Comparison of ENCODE assay signal across 26 mouse cellular contexts in genomic region chr2:26967262-26967661, GRCm38 (mm10). TPM values are rescaled to one million over a fixed set of nuclear protein-coding genes. Genes with fewer than 3 reads are reported as not detected.
DNase-seq lines count a peak whose midpoint lies in the region; ATAC-seq and TF ChIP-seq lines count a peak whose summit lies in the region.
"Had no signal": no experiment of that assay in that cellular context is flagged by ENCODE, and none has a peak within 500 bp of the region (broad histone marks: within the 10 kb centered on the region; RNA-seq: fewer than 3 reads in every experiment).

No protein-coding gene starts in this region.

- no peak for ATAC-seq in hindbrain, postnatal 0 days
- ATAC-seq in hindbrain, embryonic 14.5 days (ENCODE audit: low FRiP score), result no peak
- no peak for ATAC-seq in lung, embryonic 14.5 days (ENCODE audit: insufficient read depth)
- ATAC-seq in stomach, postnatal 0 days (ENCODE audit: low FRiP score, low TSS enrichment), result no peak
- ATAC-seq: activated CD4-positive, CD25-positive, alpha-beta regulatory T cell, adult 4 months; inflammation-experienced regulatory T-cells, adult 6 months had no signal

- no peaks in the 10 kb centered on the region for H3K27me3 ChIP-seq in hindbrain, postnatal 0 days (ENCODE audit: insufficient read depth, low read length)
- H3K27me3 ChIP-seq in hindbrain, embryonic 14.5 days (ENCODE audit: control insufficient read depth, insufficient read depth, low read length), result no peaks in the 10 kb centered on the region
- H3K27me3 ChIP-seq in lung, embryonic 14.5 days (ENCODE audit: insufficient read depth, low read length), result no peaks in the 10 kb centered on the region
- H3K27me3 ChIP-seq in MEL (ENCODE audit: control insufficient read depth in 1 of 2, insufficient read depth in 2 of 2, low read length in 2 of 2), result no peaks in the 10 kb centered on the region
- H3K27me3 ChIP-seq in stomach, postnatal 0 days (ENCODE audit: control insufficient read depth, insufficient read depth, low read length), result no peaks in the 10 kb centered on the region
- H3K27me3 ChIP-seq in midbrain, embryonic 10.5 days (ENCODE audit: low read depth, poor library complexity, severe bottlenecking), result no peaks in the 10 kb centered on the region
- H3K27me3 ChIP-seq: heart, embryonic 15.5 days had no signal

- H3K36me3 ChIP-seq in hindbrain, postnatal 0 days (ENCODE audit: insufficient read depth, low read length), result no peaks in the 10 kb centered on the region
- peaks cover 1% of the 10 kb centered on the region for H3K36me3 ChIP-seq in hindbrain, embryonic 14.5 days (replicated peaks; ENCODE audit: control insufficient read depth, insufficient read depth)
- peaks cover under 1% of the 10 kb centered on the region; the same call in 1 of the 2 replicates for H3K36me3 ChIP-seq in lung, embryonic 14.5 days (ENCODE audit: insufficient read depth)
- peaks cover 0 to 11% of the 10 kb centered on the region in 2 experiments; a peak in 2 of 4 replicates for H3K36me3 ChIP-seq in MEL (ENCODE audit: control insufficient read depth in 1 of 2, insufficient read depth in 2 of 2, low read length in 2 of 2)
- H3K36me3 ChIP-seq in stomach, postnatal 0 days (ENCODE audit: control insufficient read depth, insufficient read depth, low read length), result no peaks in the 10 kb centered on the region
- H3K36me3 ChIP-seq in midbrain, embryonic 10.5 days, result peaks cover 6% of the 10 kb centered on the region
- H3K36me3 ChIP-seq: heart, embryonic 15.5 days had no signal

- H3K4me3 ChIP-seq in hindbrain, postnatal 0 days (ENCODE audit: low read length), result no peak overlapping the region
- no peak overlapping the region for H3K4me3 ChIP-seq in hindbrain, embryonic 14.5 days (replicated peaks; ENCODE audit: low read length)
- H3K4me3 ChIP-seq in lung, embryonic 14.5 days (ENCODE audit: low read depth, low read length), result no peak overlapping the region
- no peak overlapping the region for H3K4me3 ChIP-seq in lung, adult 2 months (replicated peaks; ENCODE audit: extremely low read depth, low read depth, low read length)
- H3K4me3 ChIP-seq in MEL (ENCODE audit: control insufficient read depth in 1 of 2, insufficient read depth in 1 of 2, low read depth in 2 of 2, low read length in 2 of 2), result no peak overlapping the region
- no peak overlapping the region for H3K4me3 ChIP-seq in stomach, postnatal 0 days (ENCODE audit: low read depth, low read length)
- no peak overlapping the region for H3K4me3 ChIP-seq in midbrain, embryonic 10.5 days
- H3K4me3 ChIP-seq: heart, embryonic 15.5 days; hindbrain, embryonic 10.5 days had no signal

- peak; percentile 38 for TF ChIP-seq RAD21 in MEL (IDR thresholded peaks at IDR 0.05; ENCODE audit: low read depth, low read length)

- no peak for DNase-seq in hindbrain, postnatal 0 days (ENCODE audit: low spot score)
- DNase-seq in hindbrain, embryonic 14.5 days (ENCODE audit: low spot score), result no peak
- DNase-seq in lung, embryonic 14.5 days, result no peak
- DNase-seq in lung, adult 2 months, result no peak
- peak; percentile 55 for DNase-seq in MEL (ENCODE audit: low read depth, low spot score)
- no peak for DNase-seq in stomach, postnatal 0 days (ENCODE audit: low spot score)
- no peak for DNase-seq in midbrain, embryonic 10.5 days (ENCODE audit: low spot score)
- DNase-seq: adrenal gland, postnatal 25 days; cerebellum, adult 11-12 months; cerebellum, postnatal 25 days; embryo, embryonic 11 days; heart, adult 18-20 months; kidney, adult 9 months; kidney, postnatal 4 days; lung, adult 18-20 months; retina, postnatal 1 day; thymus, postnatal 25 days had no signal

- H3K9ac ChIP-seq in hindbrain, postnatal 0 days (replicated peaks; ENCODE audit: low read length), result no peak overlapping the region
- no peak overlapping the region for H3K9ac ChIP-seq in hindbrain, embryonic 14.5 days
- no peak overlapping the region for H3K9ac ChIP-seq in lung, embryonic 14.5 days
- H3K9ac ChIP-seq in MEL (ENCODE audit: control insufficient read depth, low read depth, low read length, poor library complexity, severe bottlenecking), result no peak overlapping the region
- no peak overlapping the region for H3K9ac ChIP-seq in stomach, postnatal 0 days (ENCODE audit: low read length)
- H3K9ac ChIP-seq: heart, embryonic 15.5 days had no signal

- peaks cover 16% of the 10 kb centered on the region for H3K79me2 ChIP-seq in MEL (ENCODE audit: control insufficient read depth, insufficient read depth, low read length, poor library complexity)

- no peak overlapping the region for H3K27ac ChIP-seq in hindbrain, postnatal 0 days
- no peak overlapping the region for H3K27ac ChIP-seq in hindbrain, embryonic 14.5 days
- H3K27ac ChIP-seq in lung, embryonic 14.5 days (ENCODE audit: low read depth), result no peak overlapping the region
- H3K27ac ChIP-seq in MEL (ENCODE audit: control insufficient read depth, low read depth, low read length), result no peak overlapping the region
- no peak overlapping the region for H3K27ac ChIP-seq in stomach, postnatal 0 days (replicated peaks)
- no peak overlapping the region for H3K27ac ChIP-seq in midbrain, embryonic 10.5 days (replicated peaks)
- H3K27ac ChIP-seq: heart, embryonic 15.5 days; hindbrain, embryonic 10.5 days; macrophage had no signal

- H3K9me3 ChIP-seq in hindbrain, postnatal 0 days (ENCODE audit: low read length), result no peaks in the 10 kb centered on the region
- H3K9me3 ChIP-seq in hindbrain, embryonic 14.5 days (ENCODE audit: control insufficient read depth, low read length), result no peaks in the 10 kb centered on the region
- no peaks in the 10 kb centered on the region for H3K9me3 ChIP-seq in lung, embryonic 14.5 days (ENCODE audit: low read depth, low read length)
- H3K9me3 ChIP-seq in MEL (replicated peaks; ENCODE audit: insufficient read depth, low read length), result no peaks in the 10 kb centered on the region
- no peaks in the 10 kb centered on the region for H3K9me3 ChIP-seq in stomach, postnatal 0 days (ENCODE audit: control insufficient read depth, low read length)
- peaks cover 5% of the 10 kb centered on the region; the same call in 1 of the 2 replicates for H3K9me3 ChIP-seq in midbrain, embryonic 10.5 days (replicated peaks)
- H3K9me3 ChIP-seq: heart, embryonic 15.5 days had no signal

- 80% methylated on average over 2 of the region's 2 CpGs for WGBS in hindbrain, postnatal 0 days
- whole genome bisulfite sequencing in hindbrain, embryonic 14.5 days, result 72% methylated on average over 2 of the region's 2 CpGs
- 72% methylated on average over 2 of the region's 2 CpGs for WGBS in lung, embryonic 14.5 days
- WGBS in lung, adult 2 months, result 76% methylated on average over 2 of the region's 2 CpGs
- WGBS in stomach, postnatal 0 days, result 76% methylated on average over 2 of the region's 2 CpGs
- WGBS in midbrain, embryonic 10.5 days, result 75% methylated on average over 2 of the region's 2 CpGs

- H3K4me1 ChIP-seq in hindbrain, postnatal 0 days (ENCODE audit: insufficient read depth, low read length), result peaks cover 5% of the 10 kb centered on the region
- peaks cover 16% of the 10 kb centered on the region for H3K4me1 ChIP-seq in hindbrain, embryonic 14.5 days (replicated peaks; ENCODE audit: control insufficient read depth, insufficient read depth, low read length)
- no peaks in the 10 kb centered on the region for H3K4me1 ChIP-seq in lung, embryonic 14.5 days (ENCODE audit: insufficient read depth)
- H3K4me1 ChIP-seq in lung, adult 2 months (ENCODE audit: control insufficient read depth, insufficient read depth, low read length), result peaks cover 5% of the 10 kb centered on the region
- peaks cover 0 to 12% of the 10 kb centered on the region in 2 experiments; a peak in 3 of 4 replicates for H3K4me1 ChIP-seq in MEL (ENCODE audit: control insufficient read depth in 1 of 2, insufficient read depth in 2 of 2, low read length in 2 of 2)
- no peaks in the 10 kb centered on the region for H3K4me1 ChIP-seq in stomach, postnatal 0 days (replicated peaks; ENCODE audit: control insufficient read depth, insufficient read depth)
- peaks cover 24% of the 10 kb centered on the region for H3K4me1 ChIP-seq in midbrain, embryonic 10.5 days

- no peak overlapping the region for H3K4me2 ChIP-seq in hindbrain, postnatal 0 days (ENCODE audit: low read depth, low read length)
- no peak overlapping the region for H3K4me2 ChIP-seq in hindbrain, embryonic 14.5 days (replicated peaks)
- H3K4me2 ChIP-seq in lung, embryonic 14.5 days, result no peak overlapping the region
- no peak overlapping the region for H3K4me2 ChIP-seq in stomach, postnatal 0 days (replicated peaks; ENCODE audit: low read depth)
- H3K4me2 ChIP-seq: heart, embryonic 15.5 days; midbrain, embryonic 11.5 days had no signal

- peak; percentile 20; the same call in 1 of the 2 replicates for TF ChIP-seq CTCF in hindbrain, postnatal 0 days (IDR thresholded peaks at IDR 0.05; ENCODE audit: low read depth)
- TF ChIP-seq CTCF in lung, embryonic 14.5 days (IDR thresholded peaks at IDR 0.05; ENCODE audit: low read depth), result peak; percentile 31
- no peak for TF ChIP-seq CTCF in lung, adult 2 months (IDR thresholded peaks at IDR 0.05; ENCODE audit: insufficient read depth, low read length)
- peak; percentile 25 to 60 (median 45); a peak in 5 of 6 replicates for TF ChIP-seq CTCF in MEL (IDR thresholded peaks at IDR 0.05 in 2 of 3, conservative IDR thresholded peaks at IDR 0.05 in 1 of 3; ENCODE audit: control insufficient read depth in 1 of 3, insufficient read depth in 1 of 3, low read depth in 2 of 3, low read length in 3 of 3, poor library complexity in 1 of 3, severe bottlenecking in 1 of 3)
- peak; percentile 36; the same call in 1 of the 2 replicates for TF ChIP-seq CTCF in stomach, postnatal 0 days (IDR thresholded peaks at IDR 0.05; ENCODE audit: low read depth)

- no peak for TF ChIP-seq POLR2A in lung, adult 2 months (IDR thresholded peaks at IDR 0.05; ENCODE audit: borderline replicate concordance, extremely low read depth, low read depth, low read length)
- TF ChIP-seq POLR2A in MEL (IDR thresholded peaks at IDR 0.05; ENCODE audit: control insufficient read depth in 1 of 2, insufficient read depth in 1 of 2, low read depth in 1 of 2, low read length in 2 of 2, poor library complexity in 1 of 2), result no peak

- no peak for TF ChIP-seq EP300 in MEL (IDR thresholded peaks at IDR 0.05; ENCODE audit: low read depth in 1 of 2, low read length in 2 of 2)
- TF ChIP-seq EP300 in stomach, postnatal 0 days (optimal IDR thresholded peaks at IDR 0.05), result no peak

RNA-seq across cellular contexts. Expression of gene Rexo4, which starts 3.1 kb away (rescaled TPM):
- 35.3 and 38.0 TPM in 2 replicates for total RNA-seq in hindbrain, postnatal 0 days (2014; rRNA removed)
- polyA plus RNA-seq in hindbrain, postnatal 0 days (2015; fragmentation: Nextera tagmentation; extraction: Ambion mirVana), result 25.0 and 26.3 TPM in 2 replicates
- polyA plus RNA-seq in hindbrain, embryonic 14.5 days (2014; fragmentation: Nextera tagmentation; extraction: Ambion mirVana), result 32.6 and 35.8 TPM in 2 replicates
- polyA plus RNA-seq in lung, embryonic 14.5 days (2014; fragmentation: Nextera tagmentation; extraction: Ambion mirVana), result 44.9 and 48.3 TPM in 2 replicates
- 16.2 and 20.7 TPM in 2 replicates for polyA plus RNA-seq in lung, adult 2 months (2012; rRNA removed)
- total RNA-seq in MEL (2012; rRNA removed), result 45.3 and 52.4 TPM in 2 replicates
- 10 to 100 TPM in 1 of 2 experiments, not detected in 1; 66.6 TPM for polyA plus RNA-seq in MEL (2012; ENCODE audit: insufficient read depth in 1 of 2, insufficient read length in 2 of 2, low read depth in 1 of 2, low replicate concordance in 2 of 2, missing spikeins in 1 of 2)
- polyA plus RNA-seq in stomach, postnatal 0 days (2015; fragmentation: Nextera tagmentation; extraction: Ambion mirVana), result 21.7 and 23.0 TPM in 2 replicates
- 52.6 and 57.7 TPM in 2 replicates for polyA plus RNA-seq in midbrain, embryonic 10.5 days (2016; fragmentation: Nextera tagmentation; extraction: Ambion mirVana)

RNA-seq across cellular contexts. Expression of gene Adamts13, which starts 6.0 kb away (rescaled TPM):
- not detected in 2 replicates for total RNA-seq in hindbrain, postnatal 0 days (2014; rRNA removed)
- not detected in 2 replicates for polyA plus RNA-seq in hindbrain, postnatal 0 days (2015; fragmentation: Nextera tagmentation; extraction: Ambion mirVana)
- 0.11 TPM in 1 of 2 replicates, not detected in the other for polyA plus RNA-seq in hindbrain, embryonic 14.5 days (2014; fragmentation: Nextera tagmentation; extraction: Ambion mirVana)
- polyA plus RNA-seq in lung, embryonic 14.5 days (2014; fragmentation: Nextera tagmentation; extraction: Ambion mirVana), result 0.07 and 0.08 TPM in 2 replicates
- 0.83 and 1.1 TPM in 2 replicates for polyA plus RNA-seq in lung, adult 2 months (2012; rRNA removed)
- 75.1 and 130 TPM in 2 replicates for total RNA-seq in MEL (2012; rRNA removed)
- polyA plus RNA-seq in MEL (2012; ENCODE audit: insufficient read depth in 1 of 2, insufficient read length in 2 of 2, low read depth in 1 of 2, low replicate concordance in 2 of 2, missing spikeins in 1 of 2), result 10 to 100 TPM in 1 of 2 experiments, not detected in 1; 19.7 TPM
- polyA plus RNA-seq in stomach, postnatal 0 days (2015; fragmentation: Nextera tagmentation; extraction: Ambion mirVana), result 0.05 and 0.10 TPM in 2 replicates
- not detected in 2 replicates for polyA plus RNA-seq in midbrain, embryonic 10.5 days (2016; fragmentation: Nextera tagmentation; extraction: Ambion mirVana)
- total RNA-seq: adrenal gland, postnatal 25 days; gastrocnemius, adult 18-20 months; heart, adult 18-20 months had no signal
- polyA plus RNA-seq: activated CD4-positive, CD25-positive, alpha-beta regulatory T cell, adult 4 months; embryonic facial prominence, embryonic 14.5 days; heart, embryonic 15.5 days; hindbrain, embryonic 10.5 days; inflammation-experienced regulatory T-cells, adult 6 months; macrophage; midbrain, embryonic 11.5 days; neural tube, embryonic 11.5 days had no signal

RNA-seq across cellular contexts. Expression of gene Stkld1, which starts 33.4 kb away (rescaled TPM):
- total RNA-seq in hindbrain, postnatal 0 days (2014; rRNA removed), result not detected in 2 replicates
- 0.23 and 0.33 TPM in 2 replicates for polyA plus RNA-seq in hindbrain, postnatal 0 days (2015; fragmentation: Nextera tagmentation; extraction: Ambion mirVana)
- polyA plus RNA-seq in hindbrain, embryonic 14.5 days (2014; fragmentation: Nextera tagmentation; extraction: Ambion mirVana), result 0.16 TPM in 1 of 2 replicates, not detected in the other
- not detected in 2 replicates for polyA plus RNA-seq in lung, embryonic 14.5 days (2014; fragmentation: Nextera tagmentation; extraction: Ambion mirVana)
- 0.17 and 0.31 TPM in 2 replicates for polyA plus RNA-seq in lung, adult 2 months (2012; rRNA removed)
- not detected in 2 replicates for total RNA-seq in MEL (2012; rRNA removed)
- under 1 TPM in 1 of 2 experiments, not detected in 1; 0.25 TPM for polyA plus RNA-seq in MEL (2012; ENCODE audit: insufficient read depth in 1 of 2, insufficient read length in 2 of 2, low read depth in 1 of 2, low replicate concordance in 2 of 2, missing spikeins in 1 of 2)
- polyA plus RNA-seq in stomach, postnatal 0 days (2015; fragmentation: Nextera tagmentation; extraction: Ambion mirVana), result 0.08 TPM in 1 of 2 replicates, not detected in the other
- 0.05 and 0.06 TPM in 2 replicates for polyA plus RNA-seq in midbrain, embryonic 10.5 days (2016; fragmentation: Nextera tagmentation; extraction: Ambion mirVana)
- total RNA-seq: heart, adult 18-20 months had no signal
- polyA plus RNA-seq: midbrain, embryonic 11.5 days had no signal

RNA-seq across cellular contexts. Expression of gene Surf4, which starts 33.5 kb away (rescaled TPM):
- 126 TPM in 2 replicates for total RNA-seq in hindbrain, postnatal 0 days (2014; rRNA removed)
- 97.8 and 107 TPM in 2 replicates for polyA plus RNA-seq in hindbrain, postnatal 0 days (2015; fragmentation: Nextera tagmentation; extraction: Ambion mirVana)
- polyA plus RNA-seq in hindbrain, embryonic 14.5 days (2014; fragmentation: Nextera tagmentation; extraction: Ambion mirVana), result 109 and 117 TPM in 2 replicates
- 195 and 211 TPM in 2 replicates for polyA plus RNA-seq in lung, embryonic 14.5 days (2014; fragmentation: Nextera tagmentation; extraction: Ambion mirVana)
- polyA plus RNA-seq in lung, adult 2 months (2012; rRNA removed), result 214 and 250 TPM in 2 replicates
- total RNA-seq in MEL (2012; rRNA removed), result 152 and 158 TPM in 2 replicates
- polyA plus RNA-seq in MEL (2012; ENCODE audit: insufficient read depth in 1 of 2, insufficient read length in 2 of 2, low read depth in 1 of 2, low replicate concordance in 2 of 2, missing spikeins in 1 of 2), result 100 to 1,000 TPM in 1 of 2 experiments, not detected in 1; 252 TPM
- polyA plus RNA-seq in stomach, postnatal 0 days (2015; fragmentation: Nextera tagmentation; extraction: Ambion mirVana), result 175 and 183 TPM in 2 replicates
- polyA plus RNA-seq in midbrain, embryonic 10.5 days (2016; fragmentation: Nextera tagmentation; extraction: Ambion mirVana), result 156 and 159 TPM in 2 replicates

RNA-seq across cellular contexts. Expression of gene Cacfd1, which starts 42.5 kb away (rescaled TPM):
- 50.1 and 50.4 TPM in 2 replicates for total RNA-seq in hindbrain, postnatal 0 days (2014; rRNA removed)
- 89.1 and 90.6 TPM in 2 replicates for polyA plus RNA-seq in hindbrain, postnatal 0 days (2015; fragmentation: Nextera tagmentation; extraction: Ambion mirVana)
- polyA plus RNA-seq in hindbrain, embryonic 14.5 days (2014; fragmentation: Nextera tagmentation; extraction: Ambion mirVana), result 72.7 and 83.7 TPM in 2 replicates
- 48.4 and 58.8 TPM in 2 replicates for polyA plus RNA-seq in lung, embryonic 14.5 days (2014; fragmentation: Nextera tagmentation; extraction: Ambion mirVana)
- polyA plus RNA-seq in lung, adult 2 months (2012; rRNA removed), result 43.7 and 49.2 TPM in 2 replicates
- 15.2 and 19.1 TPM in 2 replicates for total RNA-seq in MEL (2012; rRNA removed)
- 10 to 100 TPM in 1 of 2 experiments, not detected in 1; 60.7 TPM for polyA plus RNA-seq in MEL (2012; ENCODE audit: insufficient read depth in 1 of 2, insufficient read length in 2 of 2, low read depth in 1 of 2, low replicate concordance in 2 of 2, missing spikeins in 1 of 2)
- 35.1 and 37.7 TPM in 2 replicates for polyA plus RNA-seq in stomach, postnatal 0 days (2015; fragmentation: Nextera tagmentation; extraction: Ambion mirVana)
- 90.7 and 117 TPM in 2 replicates for polyA plus RNA-seq in midbrain, embryonic 10.5 days (2016; fragmentation: Nextera tagmentation; extraction: Ambion mirVana)
